Mouse (Mus musculus): ENCODE results near the gene Dnajb12. TPM values are rescaled to one million over a fixed set of nuclear protein-coding genes. Genes with fewer than 3 reads are reported as not detected.

The Dnajb12 gene
- total and polyA plus RNA-seq, 3 experiments: 13.9 to 35.9 (median 21.5) TPM

DNA sequence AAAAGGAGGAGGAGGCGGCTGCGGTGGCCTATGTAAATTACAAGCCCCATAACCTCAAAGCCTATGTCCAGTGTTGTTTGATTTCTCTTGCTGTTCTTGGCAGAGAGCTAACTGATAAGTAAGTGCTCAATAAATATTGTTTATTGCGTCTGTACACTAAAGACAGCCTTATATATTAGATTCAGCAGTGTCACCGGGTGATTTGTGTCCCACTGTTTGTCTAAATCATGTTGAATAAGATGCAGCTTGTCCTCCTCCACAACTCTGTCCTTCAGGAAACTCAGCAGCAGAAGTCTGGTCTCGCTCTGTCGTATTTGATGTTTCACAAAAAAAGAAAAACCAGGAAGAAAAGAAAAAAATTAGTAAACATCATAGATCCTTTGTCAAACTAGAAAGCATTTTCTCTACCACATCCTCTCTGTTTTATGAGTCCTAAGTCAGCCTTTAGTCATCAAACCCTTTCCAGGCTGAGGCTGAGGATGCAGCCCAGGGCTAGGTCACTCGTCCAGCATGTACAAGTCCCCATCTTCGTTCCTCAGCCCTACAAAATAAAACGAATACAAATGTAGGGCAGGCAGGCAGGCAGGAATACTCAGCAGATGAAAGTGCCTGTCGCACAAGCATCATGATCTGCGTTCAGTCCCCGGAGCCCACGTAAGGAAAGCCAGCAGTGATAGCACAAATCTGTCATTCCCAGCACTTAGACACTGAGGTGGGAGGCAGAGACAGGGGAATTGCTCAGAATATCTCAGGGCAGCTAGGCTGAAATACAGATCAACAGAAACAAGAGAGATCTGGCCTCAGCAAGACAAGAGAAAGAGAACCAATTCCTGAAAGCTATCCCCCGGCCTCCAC is 43.8 kb upstream of the Dnajb12 start:
- in situ Hi-C loops (cut with MboI; ENCODE audit: low pct_ligation_motif_present, low pct_unique_long_range_greater_than_20kb, low sequenced_read_pairs) (no loop called here), dilution Hi-C loops (cut with MboI; ENCODE audit: extremely low pct_ligation_motif_present, extremely low pct_unique_long_range_greater_than_20kb, low sequenced_read_pairs) (no loop called here)
- Histone ChIP-seq H3K9me3 (replicated peaks; ENCODE audit: low read length) (no peaks in the 10 kb centered on the region), H3K79me2 (replicated peaks; ENCODE audit: control insufficient read depth, extremely low read depth, insufficient read depth, poor library complexity, severe bottlenecking) (no peaks in the 10 kb centered on the region), H3K4me2 (ENCODE audit: insufficient read depth, low read depth, poor library complexity, severe bottlenecking) (no peak overlapping the region), H3K27me3 (replicated peaks) (no peaks in the 10 kb centered on the region), H3K4me3 (replicated peaks in 1 of 3; ENCODE audit: low read depth in 2 of 3, low read length in 2 of 3, poor library complexity in 1 of 3) (no peak overlapping the region), H3K4me1 (ENCODE audit: control insufficient read depth in 1 of 2, insufficient read depth in 2 of 2) (peaks cover 0 to 10% of the 10 kb centered on the region in 2 experiments; a peak in 3 of 4 replicates), H3K9ac (ENCODE audit: insufficient read depth, low read depth) (no peak overlapping the region), H3K27ac (ENCODE audit: insufficient read depth, low read depth) (no peak overlapping the region), H3K36me3 (replicated peaks in 1 of 2; ENCODE audit: control insufficient read depth in 1 of 2, insufficient read depth in 1 of 2, low read length in 1 of 2) (peaks cover 5 to 28% of the 10 kb centered on the region in 2 experiments)
- TF ChIP-seq JUND (conservative IDR thresholded peaks at IDR 0.05; ENCODE audit: low read depth, low read length) (no peak), PAX5 (IDR thresholded peaks at IDR 0.05; ENCODE audit: low read length) (no peak), SMC3 (IDR thresholded peaks at IDR 0.05; ENCODE audit: low read depth, low read length) (no peak), UBTF (IDR thresholded peaks at IDR 0.05; ENCODE audit: low read depth, low read length) (no peak), GABPA (IDR thresholded peaks at IDR 0.05; ENCODE audit: insufficient replicate concordance, low read depth, low read length) (no peak), MAX (IDR thresholded peaks at IDR 0.05; ENCODE audit: low read length) (no peak), ZC3H11A (IDR thresholded peaks at IDR 0.05; ENCODE audit: low read depth, low read length) (no peak), ZKSCAN1 (IDR thresholded peaks at IDR 0.05; ENCODE audit: borderline replicate concordance, low read depth, low read length) (no peak)
- DNase-seq (ENCODE audit: extremely low read depth): no peak

DNA sequence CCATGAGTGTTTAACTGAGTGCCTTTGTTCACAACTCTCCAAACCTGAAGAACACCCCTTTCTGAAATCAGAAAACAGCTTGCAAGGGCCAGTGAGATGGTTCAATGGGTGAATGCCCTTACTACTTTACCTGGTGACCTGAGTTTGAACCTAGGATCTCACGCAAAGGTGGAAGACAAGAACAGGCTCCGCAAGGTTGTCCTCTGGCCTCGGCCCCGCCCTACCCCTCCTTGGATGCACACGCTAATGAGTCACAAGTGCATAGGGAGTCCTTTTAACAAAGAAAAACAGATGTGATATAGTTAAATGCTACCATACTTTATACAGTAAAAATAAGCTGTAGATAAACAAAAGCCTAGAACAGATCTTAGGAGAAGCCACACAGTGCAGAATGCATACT is 41.9 kb upstream of the Dnajb12 start:
- H3K79me2 ChIP-seq (replicated peaks; ENCODE audit: control insufficient read depth, extremely low read depth, insufficient read depth, poor library complexity, severe bottlenecking): no peaks in the 10 kb centered on the region
- in situ Hi-C loops (cut with MboI; ENCODE audit: low pct_ligation_motif_present, low pct_unique_long_range_greater_than_20kb, low sequenced_read_pairs) (no loop called here), dilution Hi-C loops (cut with MboI; ENCODE audit: extremely low pct_ligation_motif_present, extremely low pct_unique_long_range_greater_than_20kb, low sequenced_read_pairs) (no loop called here)
- no peak for TF ChIP-seq MXI1 (IDR thresholded peaks at IDR 0.05; ENCODE audit: low read depth, low read length)
- no peak for TF ChIP-seq GABPA (IDR thresholded peaks at IDR 0.05; ENCODE audit: insufficient replicate concordance, low read depth, low read length)
- TF ChIP-seq NRF1 (IDR thresholded peaks at IDR 0.05; ENCODE audit: low read depth, low read length): no peak
- TF ChIP-seq JUND (conservative IDR thresholded peaks at IDR 0.05; ENCODE audit: low read depth, low read length): no peak
- TF ChIP-seq TBP (conservative IDR thresholded peaks at IDR 0.05; ENCODE audit: low read depth, low read length): no peak
- no peak for TF ChIP-seq MEF2A (IDR thresholded peaks at IDR 0.05; ENCODE audit: borderline replicate concordance, low read depth, low read length)
- no peak for TF ChIP-seq UBTF (IDR thresholded peaks at IDR 0.05; ENCODE audit: low read depth, low read length)
- TF ChIP-seq ZC3H11A (IDR thresholded peaks at IDR 0.05; ENCODE audit: low read depth, low read length): no peak
- no peak for DNase-seq (ENCODE audit: extremely low read depth)
- H3K4me1 ChIP-seq (ENCODE audit: control insufficient read depth in 1 of 2, insufficient read depth in 2 of 2): no peaks in the 10 kb centered on the region; a peak in 1 of 4 replicates
- no peak overlapping the region for H3K4me2 ChIP-seq (ENCODE audit: insufficient read depth, low read depth, poor library complexity, severe bottlenecking)
- no peak overlapping the region for H3K9ac ChIP-seq (ENCODE audit: insufficient read depth, low read depth)
- H3K4me3 ChIP-seq (replicated peaks in 1 of 3; ENCODE audit: low read depth in 2 of 3, low read length in 2 of 3, poor library complexity in 1 of 3): no peak overlapping the region
- H3K9me3 ChIP-seq (replicated peaks; ENCODE audit: low read length): no peaks in the 10 kb centered on the region
- peaks cover 5 to 20% of the 10 kb centered on the region in 2 experiments for H3K36me3 ChIP-seq (replicated peaks in 1 of 2; ENCODE audit: control insufficient read depth in 1 of 2, insufficient read depth in 1 of 2, low read length in 1 of 2)
- H3K27ac ChIP-seq (ENCODE audit: insufficient read depth, low read depth): no peak overlapping the region
- H3K27me3 ChIP-seq (replicated peaks): no peaks in the 10 kb centered on the region
